Mouse (Mus musculus): ENCODE measurements around the gene Coa7. TPM values are rescaled to one million over a fixed set of nuclear protein-coding genes. Genes with fewer than 3 reads are reported as not detected.

The Coa7 gene
- polyA plus RNA-seq, 1 experiment from 2014 or later: 46.6 TPM

GRCm38 (mm10) chr4:108360136-108361055, 32.5 kb downstream of the Coa7 start:
- Histone ChIP-seq H3K4me3 (peak overlapping the region; percentile 20), H3K36me3 (no peaks in the 10 kb centered on the region), H3K9me3 (replicated peaks) (no peaks in the 10 kb centered on the region), H3K4me1 (replicated peaks) (peaks cover 68% of the 10 kb centered on the region), H3K4me2 (peak overlapping the region; percentile 47), H3K27ac (ENCODE audit: poor library complexity, severe bottlenecking) (peak overlapping the region; percentile 87), H3K9ac (peak overlapping the region; percentile 23; the same call in 1 of the 2 replicates), H3K27me3 (replicated peaks) (no peaks in the 10 kb centered on the region)
- WGBS: 7% methylated on average over 28 of the region's 28 CpGs
- ATAC-seq (ENCODE audit: insufficient number of reproducible peaks, low FRiP score): peak; percentile 79

- Histone ChIP-seq H3K4me2 (peak overlapping the region; percentile 40), H3K4me1 (replicated peaks) (peaks cover 55% of the 10 kb centered on the region), H3K4me3 (no peak overlapping the region), H3K9ac (0 out of 2 replicates have a peak overlapping the region, but pooled peaks have one; percentile 8), H3K9me3 (replicated peaks) (no peaks in the 10 kb centered on the region), H3K27me3 (replicated peaks) (no peaks in the 10 kb centered on the region), H3K27ac (ENCODE audit: poor library complexity, severe bottlenecking) (peak overlapping the region; percentile 92), H3K36me3 (no peaks in the 10 kb centered on the region)
- ATAC-seq (ENCODE audit: insufficient number of reproducible peaks, low FRiP score): 0 out of 2 replicates have a peak, but pooled peaks have one; percentile 20
- WGBS: 17% methylated on average over 18 of the region's 18 CpGs
Observed at GRCm38 (mm10) chr4:108362321-108363261, 34.7 kb downstream of the Coa7 start.

GRCm38 (mm10) chr4:108363355-108364110, 35.6 kb downstream of the Coa7 start:
- Histone ChIP-seq H3K27ac (ENCODE audit: poor library complexity, severe bottlenecking) (peak overlapping the region; percentile 92), H3K9ac (peak overlapping the region; percentile 32; the same call in 1 of the 2 replicates), H3K4me2 (peak overlapping the region; percentile 40; the same call in 1 of the 2 replicates), H3K36me3 (no peaks in the 10 kb centered on the region), H3K4me1 (replicated peaks) (peaks cover 49% of the 10 kb centered on the region), H3K27me3 (replicated peaks) (no peaks in the 10 kb centered on the region), H3K4me3 (no peak overlapping the region), H3K9me3 (replicated peaks) (no peaks in the 10 kb centered on the region)
- ATAC-seq (ENCODE audit: insufficient number of reproducible peaks, low FRiP score): no peak
- WGBS: 21% methylated on average over 7 of the region's 7 CpGs

- 23% methylated on average over 5 of the region's 5 CpGs for WGBS
- Histone ChIP-seq H3K9me3 (replicated peaks) (no peaks in the 10 kb centered on the region), H3K4me1 (replicated peaks) (peaks cover 44% of the 10 kb centered on the region), H3K4me2 (peak overlapping the region; percentile 17; the same call in 1 of the 2 replicates), H3K9ac (0 out of 2 replicates have a peak overlapping the region, but pooled peaks have one; percentile 2), H3K27me3 (replicated peaks) (no peaks in the 10 kb centered on the region), H3K4me3 (no peak overlapping the region), H3K36me3 (no peaks in the 10 kb centered on the region), H3K27ac (ENCODE audit: poor library complexity, severe bottlenecking) (peak overlapping the region; percentile 92)
- no peak for ATAC-seq (ENCODE audit: insufficient number of reproducible peaks, low FRiP score)
Observed at GRCm38 (mm10) chr4:108364111-108364476, 36.2 kb downstream of the Coa7 start.

- WGBS: 28% methylated on average over 5 of the region's 5 CpGs
- Histone ChIP-seq H3K4me1 (replicated peaks) (peaks cover 26% of the 10 kb centered on the region), H3K9ac (no peak overlapping the region), H3K4me3 (no peak overlapping the region), H3K27me3 (replicated peaks) (no peaks in the 10 kb centered on the region), H3K4me2 (no peak overlapping the region), H3K36me3 (no peaks in the 10 kb centered on the region), H3K9me3 (replicated peaks) (no peaks in the 10 kb centered on the region), H3K27ac (ENCODE audit: poor library complexity, severe bottlenecking) (no peak overlapping the region)
- peak; percentile 40; the same call in 1 of the 2 replicates for ATAC-seq (ENCODE audit: insufficient number of reproducible peaks, low FRiP score)
Observed at GRCm38 (mm10) chr4:108369254-108369653, 41.3 kb downstream of the Coa7 start.

GRCm38 (mm10) chr4:108370409-108370808, 42.5 kb downstream of the Coa7 start:
- 65% methylated on average over 4 of the region's 4 CpGs for WGBS
- Histone ChIP-seq H3K27me3 (replicated peaks) (no peaks in the 10 kb centered on the region), H3K9ac (no peak overlapping the region), H3K4me3 (no peak overlapping the region), H3K27ac (ENCODE audit: poor library complexity, severe bottlenecking) (no peak overlapping the region), H3K9me3 (replicated peaks) (no peaks in the 10 kb centered on the region), H3K4me1 (replicated peaks) (peaks cover 21% of the 10 kb centered on the region), H3K4me2 (no peak overlapping the region), H3K36me3 (no peaks in the 10 kb centered on the region)
- no peak for ATAC-seq (ENCODE audit: insufficient number of reproducible peaks, low FRiP score)

GRCm38 (mm10) chr4:108371421-108371820, 43.5 kb downstream of the Coa7 start:
- WGBS: 87% methylated on average over 3 of the region's 3 CpGs
- no peak for ATAC-seq (ENCODE audit: insufficient number of reproducible peaks, low FRiP score)
- H3K4me1 ChIP-seq (replicated peaks): peaks cover 21% of the 10 kb centered on the region
- H3K27ac ChIP-seq (ENCODE audit: poor library complexity, severe bottlenecking): 0 out of 2 replicates have a peak overlapping the region, but pooled peaks have one; percentile 7
- H3K36me3 ChIP-seq: no peaks in the 10 kb centered on the region
- no peak overlapping the region for H3K4me2 ChIP-seq
- no peaks in the 10 kb centered on the region for H3K9me3 ChIP-seq (replicated peaks)
- no peak overlapping the region for H3K4me3 ChIP-seq
- no peaks in the 10 kb centered on the region for H3K27me3 ChIP-seq (replicated peaks)
- no peak overlapping the region for H3K9ac ChIP-seq

- no peaks in the 10 kb centered on the region for H3K36me3 ChIP-seq
- H3K27me3 ChIP-seq (replicated peaks): no peaks in the 10 kb centered on the region
- 22% methylated on average over 3 of the region's 3 CpGs for WGBS
- no peak for ATAC-seq (ENCODE audit: insufficient number of reproducible peaks, low FRiP score)
- H3K9me3 ChIP-seq (replicated peaks): no peaks in the 10 kb centered on the region
- H3K4me1 ChIP-seq (replicated peaks): peaks cover 21% of the 10 kb centered on the region
- H3K4me2 ChIP-seq: no peak overlapping the region
- no peak overlapping the region for H3K9ac ChIP-seq
- H3K27ac ChIP-seq (ENCODE audit: poor library complexity, severe bottlenecking): peak overlapping the region; percentile 7; the same call in 1 of the 2 replicates
- H3K4me3 ChIP-seq: no peak overlapping the region
Observed at GRCm38 (mm10) chr4:108372166-108372565, 44.2 kb downstream of the Coa7 start.

GRCm38 (mm10) chr4:108379476-108379875, 51.5 kb downstream of the Coa7 start:
- no peak for ATAC-seq (ENCODE audit: insufficient number of reproducible peaks, low FRiP score)
- 75% methylated on average over 3 of the region's 3 CpGs for WGBS
- H3K27me3 ChIP-seq (replicated peaks): peaks cover 25% of the 10 kb centered on the region
- no peak overlapping the region for H3K9ac ChIP-seq
- H3K9me3 ChIP-seq (replicated peaks): no peaks in the 10 kb centered on the region
- no peak overlapping the region for H3K27ac ChIP-seq (ENCODE audit: poor library complexity, severe bottlenecking)
- no peak overlapping the region for H3K4me2 ChIP-seq
- H3K36me3 ChIP-seq: no peaks in the 10 kb centered on the region
- H3K4me3 ChIP-seq: no peak overlapping the region
- H3K4me1 ChIP-seq (replicated peaks): peaks cover 15% of the 10 kb centered on the region

- ATAC-seq (ENCODE audit: insufficient number of reproducible peaks, low FRiP score): 0 out of 2 replicates have a peak, but pooled peaks have one; percentile 45
- Histone ChIP-seq H3K27me3 (replicated peaks) (peaks cover 27% of the 10 kb centered on the region), H3K9me3 (replicated peaks) (no peaks in the 10 kb centered on the region)
Observed at GRCm38 (mm10) chr4:108380146-108380545, 52.2 kb downstream of the Coa7 start.

More at GRCm38 (mm10) chr4:108380146-108380545, 52.2 kb downstream of the Coa7 start:
- WGBS: 0% methylated on average over 1 of the region's 1 CpGs
- no peak overlapping the region for H3K9ac ChIP-seq
- no peak overlapping the region for H3K4me3 ChIP-seq
- H3K4me1 ChIP-seq (replicated peaks): peaks cover 15% of the 10 kb centered on the region
- no peaks in the 10 kb centered on the region for H3K36me3 ChIP-seq
- H3K27ac ChIP-seq (ENCODE audit: poor library complexity, severe bottlenecking): no peak overlapping the region
- no peak overlapping the region for H3K4me2 ChIP-seq
